Mouse (Mus musculus) limb, embryonic 12.5 days (tissue): ENCODE measurements around the gene Sltm. TPM values are rescaled to one million over a fixed set of nuclear protein-coding genes. Genes with fewer than 3 reads are reported as not detected.
"Not testable (repeated sequence)": the region's sequence is repeated elsewhere in the genome, so short reads cannot be mapped to it uniquely, and the experiment has no call there.

ENCODE experiments used
- ATAC-seq: fragments of 200-750 bp; cut with Nextera tagmentation; 2 replicates; pipeline ENCODE4 v1.8.0; 2017; ENCODE audit warnings: low read depth, moderate TSS enrichment; ENCODE audit not compliant: insufficient number of reproducible peaks, insufficient read depth, low FRiP score, low TSS enrichment
- H3K27ac ChIP-seq: fragments of 300-500 bp; sonication (generic); 2 replicates; pipeline ENCODE4 v1.5.1; 2016; ENCODE audit warnings: mild to moderate bottlenecking, moderate library complexity
- H3K27me3 ChIP-seq: fragments of 300-500 bp; sonication (generic); 2 replicates; pipeline ENCODE4 v1.6.1; 2016; ENCODE audit warnings: mild to moderate bottlenecking, moderate library complexity
- H3K36me3 ChIP-seq: fragments of 300-500 bp; sonication (generic); 2 replicates; pipeline ENCODE4 v1.6.1; 2016; ENCODE audit warnings: mild to moderate bottlenecking, moderate library complexity
- H3K4me1 ChIP-seq: fragments of 300-500 bp; sonication (generic); replicated peaks from 2 replicates; pipeline ENCODE4 v1.6.1; 2016
- H3K4me2 ChIP-seq: fragments of 300-500 bp; sonication (generic); 2 replicates; pipeline ENCODE4 v1.6.1; 2016; ENCODE audit warnings: mild to moderate bottlenecking, moderate library complexity
- H3K4me3 ChIP-seq: fragments of 300-500 bp; sonication (generic); replicated peaks from 2 replicates; pipeline ENCODE4 v1.5.1; 2016; ENCODE audit warnings: mild to moderate bottlenecking
- H3K9ac ChIP-seq: fragments of 300-500 bp; sonication (generic); replicated peaks from 2 replicates; pipeline ENCODE4 v1.6.1; 2016; ENCODE audit warnings: mild to moderate bottlenecking, moderate library complexity
- H3K9me3 ChIP-seq: fragments of 300-500 bp; sonication (generic); 2 replicates; pipeline ENCODE4 v1.6.1; 2016; ENCODE audit warnings: mild to moderate bottlenecking, moderate library complexity
- WGBS: fragments of 180-500 bp; shearing (Covaris S2); methylation state at CpG from one replicate; pipeline ENCODE4 v1.1.7; 2016; 5-methylcytosine and 5-hydroxymethylcytosine counted together
- polyA plus RNA-seq: library from polyadenylated mRNA; unstranded; fragments of >200 nt; fragmentation: Nextera tagmentation; extraction: Ambion mirVana; gene quantifications from 2 replicates; pipeline ENCODE4 v1.2.1, GENCODE M21; 2016

Gene Sltm
- polyA plus RNA-seq, 1 experiment from 2014 or later: 74.0 TPM

DNA sequence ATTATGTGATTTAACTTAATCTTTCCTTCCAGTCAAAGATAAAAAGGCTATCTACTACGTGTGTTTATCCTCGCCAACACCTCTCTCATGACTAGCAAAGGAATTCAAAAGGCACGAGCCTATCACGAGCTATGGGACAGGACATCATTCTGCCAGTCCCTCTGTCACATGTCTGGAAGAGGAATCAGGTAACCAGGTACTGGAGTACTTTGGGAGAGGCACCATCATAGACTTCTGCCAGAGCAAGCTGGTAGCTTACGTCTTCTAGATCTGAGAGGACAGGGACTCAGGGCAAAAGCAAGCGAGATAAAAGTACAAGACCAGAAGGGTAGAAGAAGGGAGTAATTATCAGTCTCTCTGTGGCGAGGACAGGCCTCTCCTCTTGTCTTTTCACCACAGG, 30.9 kb upstream of the Sltm start:
- H3K36me3 ChIP-seq: no peaks in the 10 kb centered on the region
- no peak overlapping the region for H3K9ac ChIP-seq
- H3K4me2 ChIP-seq: no peak overlapping the region
- no peak for ATAC-seq
- H3K9me3 ChIP-seq: no peaks in the 10 kb centered on the region
- WGBS: 78% methylated on average over 7 of the region's 7 CpGs
- H3K27ac ChIP-seq: no peak overlapping the region
- H3K4me3 ChIP-seq: no peak overlapping the region
- H3K27me3 ChIP-seq: no peaks in the 10 kb centered on the region
- no peaks in the 10 kb centered on the region for H3K4me1 ChIP-seq

DNA sequence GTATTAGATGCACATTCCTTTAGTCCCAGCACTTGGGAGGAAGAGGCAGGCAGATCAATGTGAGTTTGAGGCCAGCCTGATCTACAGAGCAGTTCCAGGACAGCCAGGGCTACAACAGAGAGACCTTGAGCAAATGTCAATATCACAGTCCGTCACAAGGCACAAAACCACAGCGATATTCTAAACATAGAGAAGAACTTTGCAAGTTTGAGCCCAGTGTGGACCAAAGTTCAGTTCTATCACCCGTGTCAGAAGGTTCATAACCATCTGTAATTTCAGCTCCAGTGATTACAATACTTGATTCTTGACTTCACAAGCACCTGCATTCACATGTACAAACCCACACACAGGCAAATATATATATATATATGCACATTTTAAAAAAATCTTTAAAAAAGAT, 21.9 kb upstream of the Sltm start:
- H3K9me3 ChIP-seq: no peaks in the 10 kb centered on the region
- no peaks in the 10 kb centered on the region for H3K27me3 ChIP-seq
- no peak overlapping the region for H3K9ac ChIP-seq
- no peaks in the 10 kb centered on the region for H3K4me1 ChIP-seq
- no peak for ATAC-seq
- WGBS: 77% methylated on average over 3 of the region's 3 CpGs
- no peaks in the 10 kb centered on the region for H3K36me3 ChIP-seq
- no peak overlapping the region for H3K4me2 ChIP-seq
- no peak overlapping the region for H3K27ac ChIP-seq
- no peak overlapping the region for H3K4me3 ChIP-seq

DNA sequence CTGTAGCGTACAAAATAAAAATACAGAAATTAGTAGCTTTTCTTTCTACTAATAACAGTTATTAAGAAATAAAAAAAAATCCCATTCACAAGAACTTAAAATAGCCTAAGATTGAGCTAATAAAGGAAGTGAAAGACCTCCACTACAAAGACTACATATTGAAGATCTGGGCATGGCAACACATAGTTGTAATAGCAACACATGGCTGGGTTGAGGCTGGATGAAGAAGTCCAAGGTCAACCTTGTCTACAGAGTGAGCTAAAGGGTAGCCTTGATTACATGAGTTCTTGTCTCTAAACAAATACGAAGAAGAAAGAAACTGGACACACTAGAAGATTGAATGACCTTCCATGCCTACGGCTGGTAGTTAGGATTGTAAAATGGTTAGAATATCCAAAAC, 18.7 kb upstream of the Sltm start:
- H3K4me3 ChIP-seq: no peak overlapping the region
- WGBS: 89% methylated on average over 3 of the region's 3 CpGs
- no peaks in the 10 kb centered on the region for H3K9me3 ChIP-seq
- no peak for ATAC-seq
- H3K27ac ChIP-seq: no peak overlapping the region
- no peaks in the 10 kb centered on the region for H3K36me3 ChIP-seq
- H3K9ac ChIP-seq: no peak overlapping the region
- H3K4me2 ChIP-seq: no peak overlapping the region
- H3K4me1 ChIP-seq: no peaks in the 10 kb centered on the region
- H3K27me3 ChIP-seq: no peaks in the 10 kb centered on the region

DNA sequence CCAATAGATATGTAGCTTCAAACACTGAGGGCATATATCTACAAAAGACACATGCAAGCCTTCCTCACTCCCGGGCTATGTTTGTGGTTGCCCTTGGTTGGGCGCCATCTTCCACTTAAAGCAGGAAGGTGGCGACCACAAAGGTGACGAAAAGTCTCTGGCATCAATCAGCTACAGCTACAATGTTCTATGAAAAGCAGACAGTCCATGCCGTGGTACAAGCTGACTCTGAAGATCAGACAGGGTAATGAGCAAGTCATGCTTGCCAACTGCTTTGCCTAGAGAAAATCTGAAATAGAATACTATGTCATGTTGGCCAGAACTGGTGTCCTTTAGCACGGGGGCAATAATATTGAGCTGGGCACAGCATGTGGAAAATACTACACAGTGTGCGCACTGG, 18.2 kb upstream of the Sltm start:
- Histone ChIP-seq H3K27ac (no peak overlapping the region), H3K4me1 (no peaks in the 10 kb centered on the region), H3K27me3 (no peaks in the 10 kb centered on the region), H3K4me2 (no peak overlapping the region), H3K9ac (no peak overlapping the region), H3K4me3 (no peak overlapping the region), H3K36me3 (no peaks in the 10 kb centered on the region), H3K9me3 (no peaks in the 10 kb centered on the region)
- 88% methylated on average over 7 of the region's 7 CpGs for WGBS
- ATAC-seq: no peak

DNA sequence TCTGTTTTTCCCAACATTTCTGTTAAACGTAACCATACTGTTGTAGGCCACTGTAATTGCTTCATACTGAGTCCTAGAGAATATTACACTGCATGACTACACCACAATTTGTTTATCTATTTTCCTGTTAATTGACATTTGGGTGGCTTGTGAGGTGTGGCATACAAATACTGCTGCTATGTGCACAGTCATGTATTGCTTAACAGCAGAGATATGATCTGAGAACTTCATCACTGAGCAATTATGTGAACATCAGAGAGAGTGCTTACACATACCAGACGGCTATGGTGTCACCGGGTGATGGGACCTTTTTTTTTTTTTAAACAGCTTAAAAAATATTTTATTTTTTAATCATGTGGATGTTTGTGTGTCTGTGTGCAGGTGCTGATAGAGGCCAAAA, 9.2 kb upstream of the Sltm start:
- Histone ChIP-seq H3K4me2 (no peak overlapping the region), H3K9me3 (no peaks in the 10 kb centered on the region), H3K27ac (no peak overlapping the region), H3K9ac (no peak overlapping the region), H3K27me3 (no peaks in the 10 kb centered on the region), H3K4me3 (no peak overlapping the region), H3K36me3 (no peaks in the 10 kb centered on the region), H3K4me1 (no peaks in the 10 kb centered on the region)
- 78% methylated on average over 3 of the region's 3 CpGs for WGBS
- ATAC-seq: no peak

DNA sequence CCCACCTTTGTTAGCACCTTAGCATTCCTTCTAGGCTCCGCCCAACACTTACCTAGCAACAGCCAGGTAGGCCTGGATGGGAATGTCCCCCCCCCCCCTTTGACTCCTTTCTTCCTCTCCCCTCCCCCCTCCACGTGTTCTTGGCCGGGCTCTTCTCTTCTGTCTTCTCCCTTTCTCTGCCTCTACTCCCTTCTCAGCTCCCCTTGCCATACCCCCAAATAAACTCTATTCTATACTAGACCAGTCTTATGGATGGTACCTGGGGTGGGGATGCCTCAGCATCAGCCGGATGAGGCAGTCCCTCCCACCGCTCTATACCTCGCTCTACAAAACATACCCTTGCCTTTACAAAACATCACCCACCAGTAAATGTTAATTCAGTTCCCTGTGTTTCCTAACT, 970 bp upstream of the Sltm start:
- Histone ChIP-seq H3K27me3 (no peaks in the 10 kb centered on the region), H3K9me3 (no peaks in the 10 kb centered on the region), H3K9ac (peak overlapping the region; percentile 97; the same call in 1 of the 2 replicates), H3K4me2 (peak overlapping the region; percentile 78), H3K4me1 (peaks cover 13% of the 10 kb centered on the region), H3K36me3 (no peaks in the 10 kb centered on the region), H3K4me3 (peak overlapping the region; percentile 89), H3K27ac (no peak overlapping the region)
- no peak for ATAC-seq
- WGBS: 12% methylated on average over 6 of the region's 6 CpGs

DNA sequence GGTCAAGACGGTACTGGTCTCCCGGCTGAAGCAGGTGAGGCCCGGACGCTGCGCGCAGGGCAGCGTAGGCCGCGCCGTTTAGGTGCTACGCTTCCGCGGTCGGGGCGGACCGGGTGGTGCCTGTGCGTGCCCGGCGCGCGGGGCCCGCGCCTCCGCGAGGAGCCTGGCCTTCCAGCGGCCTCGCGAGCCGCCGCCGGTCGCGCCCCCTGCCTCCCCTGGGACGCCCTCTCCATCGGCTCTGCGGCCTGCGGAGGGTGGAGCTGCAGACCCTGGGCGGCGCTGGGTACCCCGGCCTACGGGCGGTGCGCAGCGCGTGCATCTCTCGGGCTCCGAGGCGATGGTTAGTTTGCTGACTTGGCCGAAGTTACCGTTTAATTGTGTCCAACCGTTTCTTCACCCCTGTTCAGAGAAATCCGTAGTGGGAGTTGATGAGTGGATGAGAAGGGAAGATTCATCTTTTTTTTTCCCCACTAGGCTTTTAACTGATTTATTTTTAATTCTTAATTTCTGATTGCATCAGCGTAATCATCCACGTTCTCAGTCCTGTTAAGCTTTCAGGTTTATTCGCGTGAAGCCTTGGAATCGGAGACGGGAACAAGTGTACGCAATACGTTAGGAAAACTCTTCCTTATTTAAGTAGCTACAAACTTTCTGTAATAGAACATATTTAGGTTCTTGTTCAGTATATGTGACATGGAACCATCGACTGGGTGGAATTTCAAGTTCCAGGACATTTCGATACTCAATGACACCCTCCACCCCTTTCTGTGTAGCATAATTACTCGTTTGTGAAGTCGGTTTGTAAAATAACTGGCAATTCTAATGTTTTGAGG, 710 bp downstream of the Sltm start:
- Histone ChIP-seq H3K4me2 (peak overlapping the region; percentile 78), H3K36me3 (peaks cover 4% of the 10 kb centered on the region), H3K27ac (peak overlapping the region; percentile 99), H3K27me3 (no peaks in the 10 kb centered on the region), H3K9ac (peak overlapping the region; percentile 97), H3K4me1 (peaks cover 13% of the 10 kb centered on the region), H3K9me3 (no peaks in the 10 kb centered on the region), H3K4me3 (peak overlapping the region; percentile 89)
- ATAC-seq: peak; percentile 73
- WGBS: under 1% methylated on average over 64 of the region's 64 CpGs

DNA sequence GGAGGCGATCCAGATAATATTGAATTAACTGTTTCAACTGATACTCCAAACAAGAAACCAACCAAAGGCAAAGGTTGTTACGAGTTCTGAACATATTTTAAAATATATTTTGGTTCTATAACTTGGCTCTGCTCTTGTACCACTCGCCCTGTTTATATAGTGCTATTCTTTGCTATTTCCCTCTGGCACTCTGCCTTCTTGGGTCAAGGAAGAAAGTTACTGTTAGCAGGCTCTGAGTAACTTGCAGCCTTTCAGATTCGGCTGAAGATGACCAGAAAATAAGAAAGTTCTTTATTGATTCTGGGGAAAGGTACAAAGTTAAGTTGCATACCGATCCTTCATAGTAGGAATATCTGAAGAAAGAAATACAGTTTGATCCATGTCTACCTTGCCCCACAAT, 1.4 kb downstream of the Sltm start:
- Histone ChIP-seq H3K4me2 (peak overlapping the region; percentile 78), H3K9me3 (no peaks in the 10 kb centered on the region), H3K27ac (no peak overlapping the region), H3K36me3 (peaks cover 8% of the 10 kb centered on the region), H3K9ac (no peak overlapping the region), H3K4me3 (peak overlapping the region; percentile 89), H3K4me1 (peaks cover 13% of the 10 kb centered on the region), H3K27me3 (no peaks in the 10 kb centered on the region)
- ATAC-seq: no peak
- WGBS: 75% methylated on average over 5 of the region's 5 CpGs

DNA sequence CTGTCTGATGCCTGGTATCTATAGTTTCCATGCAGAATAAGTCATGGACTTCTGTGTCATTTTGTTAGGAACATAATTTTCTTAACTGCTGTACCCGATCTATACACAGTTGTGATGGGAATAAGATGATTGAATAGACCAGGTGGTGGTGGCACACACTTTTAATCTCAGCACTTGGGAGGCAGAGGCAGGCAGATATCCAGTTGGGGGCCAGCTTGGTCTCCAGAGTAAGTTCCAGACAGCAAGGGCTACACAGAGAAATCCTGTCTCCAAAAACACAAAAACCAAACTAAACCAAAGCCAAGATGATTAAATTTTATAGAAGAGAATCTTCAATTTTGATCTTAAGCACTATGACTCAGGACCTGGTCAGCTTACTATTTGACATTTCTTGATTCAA, 2.3 kb downstream of the Sltm start:
- H3K36me3 ChIP-seq: peaks cover 10% of the 10 kb centered on the region
- no peaks in the 10 kb centered on the region for H3K9me3 ChIP-seq
- no peak overlapping the region for H3K27ac ChIP-seq
- no peaks in the 10 kb centered on the region for H3K27me3 ChIP-seq
- H3K4me2 ChIP-seq: no peak overlapping the region
- H3K9ac ChIP-seq: no peak overlapping the region
- no peak for ATAC-seq
- H3K4me1 ChIP-seq: peaks cover 13% of the 10 kb centered on the region
- WGBS: 78% methylated on average over 1 of the region's 1 CpGs
- H3K4me3 ChIP-seq: no peak overlapping the region

DNA sequence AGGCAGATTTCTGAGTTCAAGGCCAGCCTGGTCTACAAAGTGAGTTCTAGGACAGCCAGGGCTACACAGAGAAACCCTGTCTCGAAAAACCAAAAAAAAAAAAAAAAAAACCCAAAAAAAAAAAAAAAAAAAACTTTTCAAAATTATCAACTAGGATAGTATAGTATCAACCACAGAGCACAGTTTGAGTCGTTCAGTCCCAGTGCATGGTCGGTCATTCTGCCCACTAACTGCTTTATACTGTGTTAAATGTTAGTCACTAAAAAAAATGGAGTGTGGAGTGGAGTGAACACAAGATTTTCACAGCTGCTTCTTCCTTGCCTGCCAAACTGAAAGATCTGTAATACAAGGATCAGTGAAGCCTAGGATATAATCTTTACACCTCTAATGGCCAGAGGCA, 4.0 kb downstream of the Sltm start:
- not testable (repeated sequence) for H3K4me3 ChIP-seq, H3K27me3 ChIP-seq
- WGBS: 94% methylated on average over 3 of the region's 3 CpGs

DNA sequence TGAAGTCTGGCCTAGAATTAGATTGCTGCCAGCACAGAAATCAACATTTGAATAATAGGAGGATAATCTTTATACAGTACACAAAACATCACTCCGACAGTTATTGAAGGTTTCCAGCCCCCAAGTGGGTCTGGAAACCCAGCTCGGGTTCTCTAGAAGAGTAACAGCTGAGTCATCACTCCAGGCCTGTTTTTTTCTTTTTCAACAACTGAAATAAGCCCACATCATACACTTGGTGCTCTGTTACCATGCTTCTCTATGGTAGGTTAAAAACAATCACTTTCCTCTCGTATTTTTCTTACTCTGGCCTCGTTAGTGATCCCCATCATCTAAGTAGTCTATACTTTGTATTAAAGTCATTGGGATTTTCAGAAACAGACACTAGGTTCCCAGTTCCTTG, 5.8 kb downstream of the Sltm start:
- H3K9ac ChIP-seq: no peak overlapping the region
- H3K27me3 ChIP-seq: no peaks in the 10 kb centered on the region
- ATAC-seq: no peak
- peaks cover 5% of the 10 kb centered on the region for H3K4me1 ChIP-seq
- no peak overlapping the region for H3K4me2 ChIP-seq
- no peak overlapping the region for H3K27ac ChIP-seq
- H3K9me3 ChIP-seq: peaks cover 10% of the 10 kb centered on the region
- 83% methylated on average over 4 of the region's 4 CpGs for WGBS
- H3K4me3 ChIP-seq: no peak overlapping the region
- peaks cover 33% of the 10 kb centered on the region for H3K36me3 ChIP-seq

More for the DNA sequence above, 4.0 kb downstream of the Sltm start:
- H3K4me2 ChIP-seq, H3K27ac ChIP-seq, H3K9me3 ChIP-seq, H3K9ac ChIP-seq, H3K4me1 ChIP-seq, ATAC-seq: not testable (repeated sequence)
- peaks cover 18% of the 10 kb centered on the region for H3K36me3 ChIP-seq

DNA sequence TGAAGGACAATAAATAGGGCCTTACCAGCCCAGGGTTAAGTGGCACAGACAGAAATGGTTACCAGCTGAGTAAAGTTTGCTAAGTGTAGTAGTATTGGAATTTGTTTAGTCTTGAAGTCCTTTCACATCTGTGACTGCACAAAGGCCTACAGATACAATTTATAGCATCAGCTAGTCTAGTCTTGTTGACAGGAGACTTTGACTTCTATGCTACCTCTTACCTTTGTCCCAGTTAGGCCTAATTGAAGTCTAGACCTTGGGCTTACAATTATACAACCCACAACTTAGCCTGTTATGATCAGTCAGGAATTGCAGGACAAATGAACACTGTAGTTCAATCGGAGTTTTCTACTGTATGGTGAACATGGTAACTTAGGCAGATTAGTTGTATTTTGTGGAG, 9.0 kb downstream of the Sltm start:
- Histone ChIP-seq H3K9ac (no peak overlapping the region), H3K27ac (no peak overlapping the region), H3K9me3 (peaks cover 13% of the 10 kb centered on the region), H3K4me1 (no peaks in the 10 kb centered on the region), H3K36me3 (peaks cover 44% of the 10 kb centered on the region), H3K27me3 (no peaks in the 10 kb centered on the region), H3K4me2 (no peak overlapping the region), H3K4me3 (no peak overlapping the region)
- no peak for ATAC-seq
- WGBS: 97% methylated on average over 1 of the region's 1 CpGs
